In the genomic region with DNA sequence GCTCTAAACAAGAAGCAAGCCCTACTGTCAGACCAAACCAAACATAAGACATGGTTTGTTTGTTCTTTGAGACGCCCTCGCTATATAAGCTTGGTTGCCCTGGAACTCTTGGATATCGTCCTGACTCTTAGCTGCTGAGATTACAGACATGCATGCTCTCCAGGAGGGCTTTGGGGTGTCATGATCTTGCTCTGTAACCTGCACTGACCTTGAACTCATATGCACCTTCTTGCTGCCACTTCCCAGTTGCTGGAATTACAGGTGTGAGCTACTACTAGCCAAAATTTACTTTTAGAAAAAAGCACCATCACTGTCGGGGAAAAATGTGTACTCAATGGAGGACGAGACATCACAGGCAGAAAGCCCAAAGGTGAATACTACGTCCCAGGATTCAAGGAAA, we compare ENCODE assay signal across 9 mouse cellular contexts. TPM values are rescaled to one million over a fixed set of nuclear protein-coding genes. Genes with fewer than 3 reads are reported as not detected.
DNase-seq lines count a peak whose midpoint lies in the region; ATAC-seq and TF ChIP-seq lines count a peak whose summit lies in the region.
"Had no signal": no experiment of that assay in that cellular context is flagged by ENCODE, and none has a peak within 500 bp of the region (broad histone marks: within the 10 kb centered on the region; RNA-seq: fewer than 3 reads in every experiment).

No protein-coding gene starts in this region.

- DNase-seq in liver, adult 2 months (ENCODE audit: extremely low read depth, low read depth, low spot score), result no peak
- DNase-seq in liver, result no peak
- DNase-seq in embryonic facial prominence, embryonic 14.5 days (ENCODE audit: low spot score), result no peak
- DNase-seq in urinary bladder, postnatal 4 days (ENCODE audit: low spot score in 2 of 2), result no peak
- DNase-seq in left cerebral cortex, postnatal 4 days, result no peak
- no peak for DNase-seq in gastrocnemius, adult 8-10 months (ENCODE audit: low spot score in 2 of 2)

- no peaks in the 10 kb centered on the region for H3K9me3 ChIP-seq in embryonic facial prominence, embryonic 14.5 days (ENCODE audit: control insufficient read depth, low read length)
- no peaks in the 10 kb centered on the region for H3K9me3 ChIP-seq in intestine, postnatal 0 days (ENCODE audit: control insufficient read depth)
- H3K9me3 ChIP-seq in neural tube, embryonic 14.5 days (ENCODE audit: control insufficient read depth, low read length), result no peaks in the 10 kb centered on the region

- no peak for ATAC-seq in embryonic facial prominence, embryonic 14.5 days (ENCODE audit: low read depth)
- no peak for ATAC-seq in intestine, postnatal 0 days
- no peak for ATAC-seq in neural tube, embryonic 14.5 days (ENCODE audit: low read depth)

- no peak overlapping the region for H3K4me3 ChIP-seq in liver, adult 2 months (ENCODE audit: insufficient read depth, low read depth, low read length)
- peak overlapping the region; percentile 69 for H3K4me3 ChIP-seq in embryonic facial prominence, embryonic 14.5 days (ENCODE audit: low read depth, low read length)
- peak overlapping the region; percentile 67 for H3K4me3 ChIP-seq in intestine, postnatal 0 days (ENCODE audit: low read depth, low read length)
- H3K4me3 ChIP-seq in neural tube, embryonic 14.5 days (ENCODE audit: low read depth, low read length), result peak overlapping the region; percentile 59

- H3K27me3 ChIP-seq in liver, adult 2 months (ENCODE audit: control insufficient read depth, insufficient read depth, low read length), result no peaks in the 10 kb centered on the region
- no peaks in the 10 kb centered on the region for H3K27me3 ChIP-seq in embryonic facial prominence, embryonic 14.5 days (replicated peaks; ENCODE audit: control insufficient read depth, insufficient read depth, low read length)
- no peaks in the 10 kb centered on the region for H3K27me3 ChIP-seq in intestine, postnatal 0 days (replicated peaks; ENCODE audit: control insufficient read depth, insufficient read depth, low read length)
- H3K27me3 ChIP-seq in neural tube, embryonic 14.5 days (ENCODE audit: control insufficient read depth, insufficient read depth, low read length), result no peaks in the 10 kb centered on the region

- peaks cover 5% of the 10 kb centered on the region; the same call in 1 of the 2 replicates for H3K79me2 ChIP-seq in liver, adult 2 months (ENCODE audit: control insufficient read depth, insufficient read depth, low read length)

- H3K9ac ChIP-seq in liver, adult 2 months (ENCODE audit: low read depth, low read length), result peak overlapping the region; percentile 89
- peak overlapping the region; percentile 68; the same call in 1 of the 2 replicates for H3K9ac ChIP-seq in embryonic facial prominence, embryonic 14.5 days (ENCODE audit: low read depth, low read length)
- H3K9ac ChIP-seq in intestine, postnatal 0 days (ENCODE audit: low read depth, low read length), result peak overlapping the region; percentile 63; the same call in 1 of the 2 replicates
- peak overlapping the region; percentile 74; the same call in 1 of the 2 replicates for H3K9ac ChIP-seq in neural tube, embryonic 14.5 days (replicated peaks; ENCODE audit: low read depth, low read length)

- TF ChIP-seq CTCF in liver, adult 2 months (IDR thresholded peaks at IDR 0.05; ENCODE audit: low read depth, low read length), result no peak
- TF ChIP-seq CTCF in intestine, postnatal 0 days (IDR thresholded peaks at IDR 0.05; ENCODE audit: low read depth), result no peak

- TF ChIP-seq POLR2A in liver, adult 2 months (IDR thresholded peaks at IDR 0.05; ENCODE audit: extremely low read depth, insufficient read depth, low read length), result no peak

- H3K36me3 ChIP-seq in liver, adult 2 months (ENCODE audit: control insufficient read depth, insufficient read depth, low read length), result no peaks in the 10 kb centered on the region
- H3K36me3 ChIP-seq in embryonic facial prominence, embryonic 14.5 days (ENCODE audit: control insufficient read depth, insufficient read depth, low read length), result peaks cover 8% of the 10 kb centered on the region; the same call in 1 of the 2 replicates
- no peaks in the 10 kb centered on the region; the same call in 1 of the 2 replicates for H3K36me3 ChIP-seq in intestine, postnatal 0 days (ENCODE audit: control insufficient read depth, insufficient read depth)
- H3K36me3 ChIP-seq in neural tube, embryonic 14.5 days (ENCODE audit: control insufficient read depth, insufficient read depth, low read length), result 0 out of 2 replicates have a peak, but pooled peaks cover 8% of the 10 kb centered on the region

- peak overlapping the region; percentile 96 for H3K4me2 ChIP-seq in embryonic facial prominence, embryonic 14.5 days (ENCODE audit: low read depth, low read length)
- H3K4me2 ChIP-seq in intestine, postnatal 0 days (replicated peaks; ENCODE audit: low read depth), result peak overlapping the region; percentile 88
- H3K4me2 ChIP-seq in neural tube, embryonic 14.5 days (ENCODE audit: low read depth, low read length), result peak overlapping the region; percentile 86

- intact Hi-C loops in left cerebral cortex, postnatal 4 days (cut with DNase I), result no loop called here

- H3K27ac ChIP-seq in liver, adult 2 months (replicated peaks; ENCODE audit: insufficient read depth, low read depth, low read length), result peak overlapping the region; percentile 84
- H3K27ac ChIP-seq in embryonic facial prominence, embryonic 14.5 days (replicated peaks; ENCODE audit: low read depth, low read length), result peak overlapping the region; percentile 91
- H3K27ac ChIP-seq in intestine, postnatal 0 days (ENCODE audit: low read depth, low read length), result peak overlapping the region; percentile 92
- peak overlapping the region; percentile 97 for H3K27ac ChIP-seq in neural tube, embryonic 14.5 days (ENCODE audit: low read depth, low read length)

- 45% methylated on average over 6 of the region's 6 CpGs for WGBS in liver, adult 2 months
- 74% methylated on average over 6 of the region's 6 CpGs for WGBS in embryonic facial prominence, embryonic 14.5 days
- 65% methylated on average over 6 of the region's 6 CpGs for WGBS in intestine, postnatal 0 days
- 82% methylated on average over 6 of the region's 6 CpGs for WGBS in neural tube, embryonic 14.5 days

- peaks cover 13% of the 10 kb centered on the region for H3K4me1 ChIP-seq in liver, adult 2 months (ENCODE audit: control insufficient read depth, insufficient read depth, low read length)
- peaks cover 4% of the 10 kb centered on the region; the same call in 1 of the 2 replicates for H3K4me1 ChIP-seq in embryonic facial prominence, embryonic 14.5 days (ENCODE audit: control insufficient read depth, insufficient read depth, low read length)
- H3K4me1 ChIP-seq in intestine, postnatal 0 days (replicated peaks; ENCODE audit: control insufficient read depth, insufficient read depth, low read length), result peaks cover 9% of the 10 kb centered on the region; the same call in 1 of the 2 replicates
- peaks cover 12% of the 10 kb centered on the region; the same call in 1 of the 2 replicates for H3K4me1 ChIP-seq in neural tube, embryonic 14.5 days (ENCODE audit: control insufficient read depth, insufficient read depth, low read length)

RNA-seq across cellular contexts. Expression of gene Coq10a, which starts 0.8 kb away (rescaled TPM):
- 19.9 and 20.7 TPM in 2 replicates for total RNA-seq in liver, adult 2 months (2014; rRNA removed)
- polyA plus RNA-seq in liver, adult 2 months (2012; rRNA removed), result 57.9 and 65.7 TPM in 2 replicates
- polyA plus RNA-seq in embryonic facial prominence, embryonic 14.5 days (2014; fragmentation: Nextera tagmentation; extraction: Ambion mirVana), result 15.6 and 16.8 TPM in 2 replicates
- polyA plus RNA-seq in intestine, postnatal 0 days (2015; fragmentation: Nextera tagmentation; extraction: Ambion mirVana), result 21.1 and 22.3 TPM in 2 replicates
- 51.3 and 52.7 TPM in 2 replicates for polyA plus RNA-seq in neural tube, embryonic 14.5 days (2014; fragmentation: Nextera tagmentation; extraction: Ambion mirVana)
- 10 to 100 TPM; 57.7 to 58.1 TPM for total RNA-seq in left cerebral cortex, postnatal 4 days (2021)
- total RNA-seq in gastrocnemius, adult 8-10 months (2022), result 100 to 1,000 TPM; 409 to 479 (median 445) TPM

RNA-seq across cellular contexts. Expression of gene Ankrd52, which starts 7.3 kb away (rescaled TPM):
- 5.6 and 9.3 TPM in 2 replicates for total RNA-seq in liver, adult 2 months (2014; rRNA removed)
- 11.8 and 14.8 TPM in 2 replicates for polyA plus RNA-seq in liver, adult 2 months (2012; rRNA removed)
- 11.9 and 12.7 TPM in 2 replicates for polyA plus RNA-seq in embryonic facial prominence, embryonic 14.5 days (2014; fragmentation: Nextera tagmentation; extraction: Ambion mirVana)
- 4.0 and 4.9 TPM in 2 replicates for polyA plus RNA-seq in intestine, postnatal 0 days (2015; fragmentation: Nextera tagmentation; extraction: Ambion mirVana)
- 11.6 and 14.0 TPM in 2 replicates for polyA plus RNA-seq in neural tube, embryonic 14.5 days (2014; fragmentation: Nextera tagmentation; extraction: Ambion mirVana)
- 10 to 100 TPM; 84.9 to 85.5 TPM for total RNA-seq in left cerebral cortex, postnatal 4 days (2021)
- 10 to 100 TPM; 38.7 to 48.8 (median 43.2) TPM for total RNA-seq in gastrocnemius, adult 8-10 months (2022)

RNA-seq across cellular contexts. Expression of gene Slc39a5, which starts 31.4 kb away (rescaled TPM):
- 2.4 and 3.2 TPM in 2 replicates for total RNA-seq in liver, adult 2 months (2014; rRNA removed)
- polyA plus RNA-seq in liver, adult 2 months (2012; rRNA removed), result 2.0 and 8.9 TPM in 2 replicates
- 0.11 and 0.13 TPM in 2 replicates for polyA plus RNA-seq in embryonic facial prominence, embryonic 14.5 days (2014; fragmentation: Nextera tagmentation; extraction: Ambion mirVana)
- polyA plus RNA-seq in intestine, postnatal 0 days (2015; fragmentation: Nextera tagmentation; extraction: Ambion mirVana), result 109 and 114 TPM in 2 replicates
- 0.44 TPM in 1 of 2 replicates, not detected in the other for polyA plus RNA-seq in neural tube, embryonic 14.5 days (2014; fragmentation: Nextera tagmentation; extraction: Ambion mirVana)
- under 1 TPM; 0.40 to 0.42 TPM for total RNA-seq in left cerebral cortex, postnatal 4 days (2021)
- total RNA-seq in gastrocnemius, adult 8-10 months (2022), result not detected
- total RNA-seq: hematopoietic stem cell, adult 5-6 weeks had no signal

RNA-seq across cellular contexts. Expression of gene Cs, which starts 32.1 kb away (rescaled TPM):
- 57.1 and 60.1 TPM in 2 replicates for total RNA-seq in liver, adult 2 months (2014; rRNA removed)
- 99.6 and 115 TPM in 2 replicates for polyA plus RNA-seq in liver, adult 2 months (2012; rRNA removed)
- 199 and 201 TPM in 2 replicates for polyA plus RNA-seq in embryonic facial prominence, embryonic 14.5 days (2014; fragmentation: Nextera tagmentation; extraction: Ambion mirVana)
- 248 and 266 TPM in 2 replicates for polyA plus RNA-seq in intestine, postnatal 0 days (2015; fragmentation: Nextera tagmentation; extraction: Ambion mirVana)
- polyA plus RNA-seq in neural tube, embryonic 14.5 days (2014; fragmentation: Nextera tagmentation; extraction: Ambion mirVana), result 281 and 297 TPM in 2 replicates
- total RNA-seq in left cerebral cortex, postnatal 4 days (2021), result 100 to 1,000 TPM; 236 to 250 TPM
- 100 to 1,000 TPM; 491 to 577 (median 541) TPM for total RNA-seq in gastrocnemius, adult 8-10 months (2022)

RNA-seq across cellular contexts. Expression of gene Nabp2, which starts 41.7 kb away (rescaled TPM):
- total RNA-seq in liver, adult 2 months (2014; rRNA removed), result 12.9 and 17.0 TPM in 2 replicates
- 22.3 and 27.9 TPM in 2 replicates for polyA plus RNA-seq in liver, adult 2 months (2012; rRNA removed)
- 61.9 and 63.3 TPM in 2 replicates for polyA plus RNA-seq in embryonic facial prominence, embryonic 14.5 days (2014; fragmentation: Nextera tagmentation; extraction: Ambion mirVana)
- polyA plus RNA-seq in intestine, postnatal 0 days (2015; fragmentation: Nextera tagmentation; extraction: Ambion mirVana), result 79.2 and 82.5 TPM in 2 replicates
- 131 and 140 TPM in 2 replicates for polyA plus RNA-seq in neural tube, embryonic 14.5 days (2014; fragmentation: Nextera tagmentation; extraction: Ambion mirVana)
- total RNA-seq in left cerebral cortex, postnatal 4 days (2021), result 10 to 100 TPM; 95.1 to 99.1 TPM
- 10 to 100 TPM; 59.0 to 70.3 (median 63.5) TPM for total RNA-seq in gastrocnemius, adult 8-10 months (2022)

Comparison
In these comparisons a context has a peak if more than half of its experiments do, and no peak if none do; other contexts are left out.
1. RNA of gene Slc39a5, which starts 31.4 kb away (polyA plus RNA-seq): 109 to 114 TPM in intestine, postnatal 0 days; 2.0 to 8.9 TPM in liver, adult 2 months, 0.44 TPM in neural tube, embryonic 14.5 days and 0.11 to 0.13 TPM in embryonic facial prominence, embryonic 14.5 days; every median in the first group is over 10 times any median in the second.
2. Peak in every context shown above with its lines, with median percentiles within 50 percentile points of each other: H3K27ac ChIP-seq, H3K9ac ChIP-seq and H3K4me2 ChIP-seq.